Mouse (Mus musculus) limb, embryonic 12.5 days (tissue): ENCODE data around the gene Pink1. TPM values are rescaled to one million over a fixed set of nuclear protein-coding genes. Genes with fewer than 3 reads are reported as not detected.

Source experiments
- ATAC-seq: fragments of 200-750 bp; cut with Nextera tagmentation; 2 replicates; pipeline ENCODE4 v1.8.0; 2017; ENCODE audit warnings: low read depth, moderate TSS enrichment; ENCODE audit not compliant: insufficient number of reproducible peaks, insufficient read depth, low FRiP score, low TSS enrichment
- H3K27ac ChIP-seq: fragments of 300-500 bp; sonication (generic); 2 replicates; pipeline ENCODE4 v1.5.1; 2016; ENCODE audit warnings: mild to moderate bottlenecking, moderate library complexity
- H3K27me3 ChIP-seq: fragments of 300-500 bp; sonication (generic); 2 replicates; pipeline ENCODE4 v1.6.1; 2016; ENCODE audit warnings: mild to moderate bottlenecking, moderate library complexity
- H3K36me3 ChIP-seq: fragments of 300-500 bp; sonication (generic); 2 replicates; pipeline ENCODE4 v1.6.1; 2016; ENCODE audit warnings: mild to moderate bottlenecking, moderate library complexity
- H3K4me1 ChIP-seq: fragments of 300-500 bp; sonication (generic); replicated peaks from 2 replicates; pipeline ENCODE4 v1.6.1; 2016
- H3K4me2 ChIP-seq: fragments of 300-500 bp; sonication (generic); 2 replicates; pipeline ENCODE4 v1.6.1; 2016; ENCODE audit warnings: mild to moderate bottlenecking, moderate library complexity
- H3K4me3 ChIP-seq: fragments of 300-500 bp; sonication (generic); replicated peaks from 2 replicates; pipeline ENCODE4 v1.5.1; 2016; ENCODE audit warnings: mild to moderate bottlenecking
- H3K9ac ChIP-seq: fragments of 300-500 bp; sonication (generic); replicated peaks from 2 replicates; pipeline ENCODE4 v1.6.1; 2016; ENCODE audit warnings: mild to moderate bottlenecking, moderate library complexity
- H3K9me3 ChIP-seq: fragments of 300-500 bp; sonication (generic); 2 replicates; pipeline ENCODE4 v1.6.1; 2016; ENCODE audit warnings: mild to moderate bottlenecking, moderate library complexity
- WGBS: fragments of 180-500 bp; shearing (Covaris S2); methylation state at CpG from one replicate; pipeline ENCODE4 v1.1.7; 2016; 5-methylcytosine and 5-hydroxymethylcytosine counted together
- polyA plus RNA-seq: library from polyadenylated mRNA; unstranded; fragments of >200 nt; fragmentation: Nextera tagmentation; extraction: Ambion mirVana; gene quantifications from 2 replicates; pipeline ENCODE4 v1.2.1, GENCODE M21; 2016

Gene Pink1
- polyA plus RNA-seq, 1 experiment from 2014 or later: 57.4 TPM

DNA sequence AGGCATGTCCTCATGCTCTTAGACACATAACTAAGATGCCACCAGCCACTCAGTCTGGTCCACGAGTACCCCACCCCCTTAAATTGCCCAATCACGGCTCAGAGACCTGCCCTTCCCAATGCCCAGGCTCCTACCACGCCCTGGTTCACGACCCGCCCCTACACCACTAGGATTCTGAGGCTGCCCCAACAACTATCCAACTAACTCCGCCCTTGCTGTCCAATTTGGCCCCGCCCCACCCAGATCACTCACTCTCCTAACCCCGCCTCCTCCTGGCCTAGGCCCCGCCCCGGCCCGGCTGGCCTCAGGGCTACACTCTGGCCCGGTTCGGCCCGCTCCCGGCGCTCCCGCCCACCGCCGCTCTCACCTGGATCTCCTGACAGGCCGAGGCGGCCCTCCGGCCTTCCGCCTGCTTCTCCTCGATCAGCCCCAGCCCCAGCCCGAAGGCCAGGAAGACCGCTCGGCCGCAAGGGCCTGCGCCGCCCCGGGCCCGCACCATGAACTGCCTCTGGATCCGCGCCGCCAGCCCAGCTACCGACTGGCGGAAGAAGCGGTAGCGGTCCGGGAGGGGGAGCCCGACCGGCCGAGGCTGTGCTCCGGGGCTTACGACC, 536 bp downstream of the Pink1 start:
- Histone ChIP-seq H3K4me3 (peak overlapping the region; percentile 93), H3K4me1 (peaks cover 6% of the 10 kb centered on the region; the same call in 1 of the 2 replicates), H3K4me2 (peak overlapping the region; percentile 70), H3K9me3 (no peaks in the 10 kb centered on the region), H3K9ac (peak overlapping the region; percentile 93), H3K27me3 (peaks cover 6% of the 10 kb centered on the region), H3K36me3 (no peaks in the 10 kb centered on the region), H3K27ac (peak overlapping the region; percentile 97)
- peak; percentile 85 for ATAC-seq
- WGBS: 1% methylated on average over 45 of the region's 45 CpGs

DNA sequence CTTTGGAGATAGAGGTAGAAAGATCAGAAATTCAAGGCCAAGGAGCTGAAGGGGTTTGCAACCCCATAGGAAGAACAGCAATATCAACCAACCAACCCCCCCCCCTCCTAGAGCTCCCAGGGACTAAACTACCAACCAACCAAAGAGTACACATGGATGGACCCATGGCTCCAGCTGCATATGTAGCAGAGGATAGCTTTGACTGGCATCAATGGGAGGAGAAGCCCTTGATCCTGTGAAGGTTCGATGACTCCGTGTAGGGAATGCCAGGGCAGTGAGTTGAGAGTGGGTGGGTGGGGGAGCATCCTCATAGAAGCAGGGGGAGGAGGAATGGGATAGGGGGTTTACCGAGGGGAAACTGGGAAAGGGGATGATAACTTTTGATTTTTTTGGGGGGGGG, 1.7 kb downstream of the Pink1 start:
- H3K27me3 ChIP-seq: no peaks in the 10 kb centered on the region
- no peak overlapping the region for H3K4me2 ChIP-seq
- no peaks in the 10 kb centered on the region for H3K36me3 ChIP-seq
- no peak overlapping the region for H3K4me3 ChIP-seq
- no peak overlapping the region for H3K27ac ChIP-seq
- no peak overlapping the region for H3K9ac ChIP-seq
- no peaks in the 10 kb centered on the region for H3K9me3 ChIP-seq
- ATAC-seq: no peak
- H3K4me1 ChIP-seq: peaks cover 6% of the 10 kb centered on the region; the same call in 1 of the 2 replicates
- WGBS: 90% methylated on average over 3 of the region's 3 CpGs

- no peak for ATAC-seq
Measured at GRCm38 (mm10) chr4:138323753-138324152, 2.4 kb downstream of the Pink1 start.

DNA sequence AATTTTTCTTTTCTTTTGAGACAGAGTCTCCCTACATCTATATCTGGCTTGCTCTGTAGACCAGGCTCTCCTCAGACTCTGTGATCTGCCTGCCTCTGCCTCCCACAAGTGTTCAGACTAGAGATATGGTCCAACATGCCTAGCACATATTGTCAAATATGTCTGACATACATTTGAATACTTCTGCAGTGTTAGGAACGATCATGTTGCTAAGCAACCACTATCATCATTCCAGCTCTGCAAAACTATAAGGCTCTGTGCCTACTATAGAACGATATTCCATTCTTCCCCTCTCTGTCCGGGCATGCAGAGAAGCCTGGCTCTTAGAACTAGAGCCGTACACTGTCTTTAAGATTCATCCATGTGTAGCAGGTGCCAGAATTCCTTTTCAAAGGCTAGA, 3.4 kb downstream of the Pink1 start:
- Histone ChIP-seq H3K27ac (no peak overlapping the region), H3K4me1 (peaks cover 6% of the 10 kb centered on the region; the same call in 1 of the 2 replicates)
- ATAC-seq: no peak

More at GRCm38 (mm10) chr4:138323753-138324152, 2.4 kb downstream of the Pink1 start:
- Histone ChIP-seq H3K9ac (0 out of 2 replicates have a peak overlapping the region, but pooled peaks have one; percentile 9), H3K4me3 (no peak overlapping the region), H3K27ac (no peak overlapping the region), H3K9me3 (no peaks in the 10 kb centered on the region), H3K36me3 (peaks cover 4% of the 10 kb centered on the region; the same call in 1 of the 2 replicates), H3K4me1 (peaks cover 6% of the 10 kb centered on the region; the same call in 1 of the 2 replicates), H3K27me3 (no peaks in the 10 kb centered on the region), H3K4me2 (no peak overlapping the region)
- 78% methylated on average over 4 of the region's 4 CpGs for WGBS

DNA sequence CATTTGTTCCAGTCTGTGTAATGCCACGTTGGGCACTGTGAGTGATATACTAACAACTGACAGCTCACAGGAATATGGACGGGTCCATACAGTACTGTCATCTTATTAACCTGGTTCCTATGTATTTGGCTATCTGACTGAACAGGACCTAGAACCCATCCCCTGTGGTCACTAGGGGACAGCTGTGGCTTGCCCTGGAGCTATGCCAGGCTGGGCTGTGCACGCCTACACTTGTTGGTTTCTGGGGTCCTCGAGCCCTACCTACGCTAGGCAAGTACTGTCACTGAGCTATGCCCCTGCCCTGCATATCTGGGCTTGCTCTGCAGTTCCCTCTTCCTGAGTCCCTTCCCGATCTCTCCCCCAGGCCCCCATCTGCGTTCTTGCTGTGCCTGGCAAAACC, 4.6 kb downstream of the Pink1 start:
- no peak overlapping the region for H3K4me2 ChIP-seq
- no peak overlapping the region for H3K4me3 ChIP-seq
- H3K4me1 ChIP-seq: peaks cover 4% of the 10 kb centered on the region; the same call in 1 of the 2 replicates
- H3K9ac ChIP-seq: no peak overlapping the region; the same call in 1 of the 2 replicates
- peaks cover 2% of the 10 kb centered on the region for H3K9me3 ChIP-seq
- no peak for ATAC-seq
- no peaks in the 10 kb centered on the region for H3K27me3 ChIP-seq
- 82% methylated on average over 7 of the region's 7 CpGs for WGBS
- peaks cover 23% of the 10 kb centered on the region for H3K36me3 ChIP-seq
- H3K27ac ChIP-seq: no peak overlapping the region

More for the DNA sequence above, 3.4 kb downstream of the Pink1 start:
- Histone ChIP-seq H3K9ac (no peak overlapping the region), H3K4me3 (no peak overlapping the region), H3K36me3 (peaks cover 11% of the 10 kb centered on the region), H3K27me3 (no peaks in the 10 kb centered on the region), H3K4me2 (no peak overlapping the region), H3K9me3 (no peaks in the 10 kb centered on the region)
- WGBS: 86% methylated on average over 4 of the region's 4 CpGs

DNA sequence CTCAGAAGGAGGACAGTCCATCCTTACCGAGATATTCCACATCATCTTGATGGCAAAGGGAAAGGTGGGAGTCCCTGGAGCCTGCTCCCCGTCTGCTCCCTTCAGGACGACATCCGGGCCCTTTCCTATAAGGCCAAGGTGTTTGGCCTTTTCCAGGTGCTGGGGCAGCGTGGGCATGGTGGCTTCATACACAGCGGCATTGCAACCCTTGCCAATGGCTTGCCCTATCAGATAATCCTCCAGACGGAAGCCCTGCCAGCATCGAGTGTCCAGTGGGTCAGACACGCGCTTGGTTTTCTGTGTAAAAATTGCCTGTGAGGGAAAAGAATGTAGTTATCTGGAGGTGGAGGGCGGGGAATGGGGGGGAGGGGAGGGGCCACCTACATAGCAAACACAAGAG, 5.4 kb downstream of the Pink1 start:
- no peak overlapping the region for H3K9ac ChIP-seq
- H3K4me3 ChIP-seq: no peak overlapping the region
- ATAC-seq: no peak
- H3K4me2 ChIP-seq: no peak overlapping the region
- H3K36me3 ChIP-seq: peaks cover 30% of the 10 kb centered on the region
- H3K4me1 ChIP-seq: no peaks in the 10 kb centered on the region
- no peaks in the 10 kb centered on the region for H3K27me3 ChIP-seq
- H3K27ac ChIP-seq: no peak overlapping the region
- H3K9me3 ChIP-seq: peaks cover 4% of the 10 kb centered on the region
- 79% methylated on average over 11 of the region's 11 CpGs for WGBS

DNA sequence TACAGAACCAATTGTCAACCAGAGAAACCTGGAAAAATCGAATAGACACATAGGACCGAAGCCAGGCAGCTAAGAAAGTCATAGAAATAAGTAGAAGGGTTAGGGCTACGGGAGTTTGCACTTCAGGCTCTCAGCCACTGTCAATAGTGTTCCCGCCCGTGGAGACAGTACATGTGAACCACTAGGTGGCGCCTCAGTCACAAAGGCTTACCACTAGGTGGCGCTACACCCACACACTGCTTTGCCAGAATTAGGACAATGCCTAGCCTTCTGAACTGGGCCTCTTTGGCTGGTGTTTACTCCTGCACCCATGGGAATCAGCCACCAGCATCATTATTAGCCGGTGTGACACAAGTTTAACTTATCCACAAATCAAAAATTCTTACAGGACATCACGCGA, 6.6 kb downstream of the Pink1 start:
- no peak for ATAC-seq
- Histone ChIP-seq H3K27me3 (no peaks in the 10 kb centered on the region), H3K4me2 (no peak overlapping the region), H3K27ac (no peak overlapping the region), H3K36me3 (peaks cover 41% of the 10 kb centered on the region), H3K9me3 (peaks cover 4% of the 10 kb centered on the region), H3K4me1 (no peaks in the 10 kb centered on the region), H3K9ac (no peak overlapping the region), H3K4me3 (no peak overlapping the region)
- WGBS: 34% methylated on average over 10 of the region's 10 CpGs

- H3K9ac ChIP-seq: no peak overlapping the region
- no peak overlapping the region for H3K27ac ChIP-seq
- H3K4me3 ChIP-seq: no peak overlapping the region
- no peak for ATAC-seq
- H3K4me2 ChIP-seq: no peak overlapping the region
- no peaks in the 10 kb centered on the region for H3K4me1 ChIP-seq
- H3K9me3 ChIP-seq: peaks cover 4% of the 10 kb centered on the region
- H3K27me3 ChIP-seq: no peaks in the 10 kb centered on the region
- WGBS: 55% methylated on average over 6 of the region's 6 CpGs
- H3K36me3 ChIP-seq: peaks cover 49% of the 10 kb centered on the region
Measured at GRCm38 (mm10) chr4:138318509-138319266, 7.4 kb downstream of the Pink1 start.

GRCm38 (mm10) chr4:138316369-138316768, 9.7 kb downstream of the Pink1 start:
- peaks cover 4% of the 10 kb centered on the region for H3K9me3 ChIP-seq
- ATAC-seq: no peak
- no peak overlapping the region for H3K27ac ChIP-seq
- H3K36me3 ChIP-seq: peaks cover 72% of the 10 kb centered on the region
- H3K4me1 ChIP-seq: no peaks in the 10 kb centered on the region
- no peak overlapping the region for H3K4me3 ChIP-seq
- no peak overlapping the region for H3K9ac ChIP-seq
- H3K4me2 ChIP-seq: no peak overlapping the region
- no peaks in the 10 kb centered on the region for H3K27me3 ChIP-seq
- 82% methylated on average over 6 of the region's 6 CpGs for WGBS

GRCm38 (mm10) chr4:138315781-138316180, 10.3 kb downstream of the Pink1 start:
- no peak for ATAC-seq
- H3K36me3 ChIP-seq: peaks cover 78% of the 10 kb centered on the region
- H3K4me2 ChIP-seq: no peak overlapping the region
- H3K27me3 ChIP-seq: no peaks in the 10 kb centered on the region
- no peak overlapping the region for H3K9ac ChIP-seq
- no peak overlapping the region for H3K4me3 ChIP-seq
- 78% methylated on average over 9 of the region's 9 CpGs for WGBS
- peaks cover 4% of the 10 kb centered on the region for H3K9me3 ChIP-seq
- H3K4me1 ChIP-seq: no peaks in the 10 kb centered on the region
- H3K27ac ChIP-seq: no peak overlapping the region

DNA sequence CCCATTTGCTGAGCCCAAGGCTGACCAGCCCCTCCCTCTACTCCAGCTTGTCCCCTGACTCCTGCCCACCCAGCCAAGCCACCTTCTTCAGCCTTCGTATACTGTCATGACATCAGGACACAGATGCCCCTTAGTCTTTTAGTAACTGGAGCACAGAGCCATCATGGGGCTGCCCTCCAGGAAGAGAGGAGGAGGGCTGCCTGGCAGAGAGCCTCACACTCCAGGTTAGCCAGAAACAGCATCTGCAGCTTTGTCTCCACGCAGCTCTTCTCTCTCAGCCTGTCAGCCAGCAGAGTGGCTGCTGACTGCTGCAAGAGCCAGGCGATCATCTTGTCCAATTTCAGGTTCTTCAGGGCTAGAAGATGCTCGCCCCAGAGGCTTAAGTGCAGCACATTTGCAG, 12.3 kb downstream of the Pink1 start:
- peaks cover 4% of the 10 kb centered on the region for H3K9me3 ChIP-seq
- H3K4me3 ChIP-seq: no peak overlapping the region
- peaks cover 94% of the 10 kb centered on the region for H3K36me3 ChIP-seq
- WGBS: 86% methylated on average over 4 of the region's 4 CpGs
- no peak overlapping the region for H3K27ac ChIP-seq
- H3K27me3 ChIP-seq: no peaks in the 10 kb centered on the region
- H3K4me2 ChIP-seq: no peak overlapping the region
- H3K4me1 ChIP-seq: no peaks in the 10 kb centered on the region
- no peak overlapping the region for H3K9ac ChIP-seq
- ATAC-seq: no peak
